Mouse (Mus musculus) heart, adult 11 months (tissue): Measurements from ENCODE around the gene Hdc.

Experiments
- DNase-seq: peaks from one replicate; pipeline ENCODE4 v3.0.0; 2022

Gene Hdc

GRCm38 (mm10) chr2:126551896-126552295 is 67.2 kb downstream of the Hdc start:
- DNase-seq = no peak

DNA sequence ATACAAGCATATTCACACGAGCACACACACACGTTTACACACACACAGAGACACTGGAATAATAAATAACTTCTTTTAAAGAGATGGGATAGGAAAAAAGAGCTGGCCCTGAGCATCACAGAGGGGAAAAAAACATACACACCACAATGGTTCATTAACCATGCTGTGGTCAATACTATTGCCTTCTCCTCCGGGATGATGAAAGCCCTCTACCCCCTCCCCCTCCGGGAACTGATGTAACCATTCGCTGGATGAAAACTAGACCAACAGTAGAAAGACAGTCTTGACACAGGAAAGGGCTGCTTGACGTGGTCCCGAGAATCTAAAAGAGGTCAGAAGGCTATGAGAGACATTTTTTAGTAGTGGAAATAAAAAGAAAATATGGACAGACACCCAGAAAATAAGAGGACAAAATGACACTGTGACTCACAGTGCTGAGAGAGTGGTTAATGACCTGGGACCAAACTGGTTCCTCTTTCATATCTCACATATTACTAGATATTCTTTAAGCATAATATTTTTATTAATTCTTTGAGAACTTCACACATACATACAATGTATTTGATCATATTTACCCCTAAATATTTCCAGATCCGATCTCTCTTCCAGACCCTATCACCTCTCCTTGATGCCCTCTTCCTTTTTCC is 67.7 kb downstream of the Hdc start:
- DNase-seq = no peak

DNA sequence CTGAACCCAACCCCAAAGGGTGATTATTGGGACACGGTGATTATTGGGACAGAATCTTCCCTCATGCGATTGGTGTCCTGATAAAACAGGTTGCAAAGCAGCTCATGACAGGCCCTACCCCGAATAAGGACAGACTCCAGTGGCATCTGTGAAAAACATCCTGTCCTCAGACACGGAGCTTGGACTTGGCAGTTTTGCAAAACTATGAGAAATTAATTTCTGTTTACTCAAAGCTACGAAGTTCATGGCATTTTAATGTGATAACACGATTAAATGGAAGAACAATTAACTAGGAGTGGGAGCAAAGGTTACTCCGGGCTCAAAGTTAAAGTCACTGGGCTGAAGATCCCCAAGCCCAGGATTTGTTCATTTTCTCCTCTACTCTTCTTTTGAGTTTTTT is 69.4 kb downstream of the Hdc start:
- no peak for DNase-seq

- DNase-seq = no peak
These were observed 72.7 kb downstream of the Hdc start for GRCm38 (mm10) chr2:126546392-126546791.

DNA sequence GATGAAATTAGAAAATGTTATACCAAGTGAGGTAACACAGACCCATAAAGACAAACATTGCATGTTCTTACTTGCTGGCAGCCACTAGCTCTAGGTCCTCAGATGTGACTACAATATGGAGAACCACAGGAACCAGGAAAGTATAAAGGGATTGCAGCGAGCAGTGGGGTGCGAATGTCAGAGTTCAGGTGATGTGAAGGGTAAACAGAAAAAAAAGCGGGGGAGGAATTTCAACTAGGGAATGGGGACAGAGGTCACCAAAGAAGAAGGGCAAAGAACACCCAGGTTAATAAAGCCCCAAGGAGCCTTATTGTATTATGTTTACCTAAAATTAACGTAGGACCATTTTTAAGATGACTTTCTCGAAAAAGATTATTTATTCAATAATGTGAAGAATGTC is 73.8 kb downstream of the Hdc start:
- no peak for DNase-seq
